Mouse (Mus musculus) spleen, postnatal 4 days (tissue): ENCODE data around the gene Stxbp5l.
"Not testable (repeated sequence)": the region's sequence is repeated elsewhere in the genome, so short reads cannot be mapped to it uniquely, and the experiment has no call there.

Experiments
- DNase-seq, 2 experiments: peaks; one replicate each; pipeline ENCODE4 v3.0.0; 2022; ENCODE audit warnings: low spot score in 2 of 2

The Stxbp5l gene

DNA sequence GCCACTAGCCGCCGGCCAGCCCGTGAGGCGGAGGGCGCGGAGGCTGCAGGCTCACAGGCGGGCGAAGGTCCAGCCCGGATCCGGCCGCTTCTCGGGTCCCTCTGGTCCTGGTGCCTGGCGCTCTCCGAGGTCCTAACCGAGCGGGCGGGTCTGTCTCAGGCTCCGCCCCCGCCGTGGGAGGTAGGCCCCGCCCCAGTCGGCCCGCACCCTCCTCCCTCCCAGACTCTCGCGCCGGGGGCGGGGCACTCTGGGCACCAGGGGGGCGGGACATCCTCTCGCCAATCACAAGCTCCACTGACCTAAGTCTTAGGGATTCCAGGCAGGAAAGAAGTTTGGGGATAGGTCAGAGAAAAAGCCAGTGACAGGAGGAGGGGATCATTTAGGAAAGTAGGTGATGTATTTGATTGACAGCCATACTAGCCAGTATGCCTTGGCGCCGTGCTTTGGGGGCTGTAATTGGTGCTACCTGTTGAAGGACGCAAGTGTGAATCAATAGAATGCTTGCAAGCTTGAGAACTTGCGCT is at the start of gene Stxbp5l:
Stxbp5l (minus strand) TSS at position 142 of the 524 bp plus-strand sequence.
- peak; percentile 54 to 77 for DNase-seq

DNA sequence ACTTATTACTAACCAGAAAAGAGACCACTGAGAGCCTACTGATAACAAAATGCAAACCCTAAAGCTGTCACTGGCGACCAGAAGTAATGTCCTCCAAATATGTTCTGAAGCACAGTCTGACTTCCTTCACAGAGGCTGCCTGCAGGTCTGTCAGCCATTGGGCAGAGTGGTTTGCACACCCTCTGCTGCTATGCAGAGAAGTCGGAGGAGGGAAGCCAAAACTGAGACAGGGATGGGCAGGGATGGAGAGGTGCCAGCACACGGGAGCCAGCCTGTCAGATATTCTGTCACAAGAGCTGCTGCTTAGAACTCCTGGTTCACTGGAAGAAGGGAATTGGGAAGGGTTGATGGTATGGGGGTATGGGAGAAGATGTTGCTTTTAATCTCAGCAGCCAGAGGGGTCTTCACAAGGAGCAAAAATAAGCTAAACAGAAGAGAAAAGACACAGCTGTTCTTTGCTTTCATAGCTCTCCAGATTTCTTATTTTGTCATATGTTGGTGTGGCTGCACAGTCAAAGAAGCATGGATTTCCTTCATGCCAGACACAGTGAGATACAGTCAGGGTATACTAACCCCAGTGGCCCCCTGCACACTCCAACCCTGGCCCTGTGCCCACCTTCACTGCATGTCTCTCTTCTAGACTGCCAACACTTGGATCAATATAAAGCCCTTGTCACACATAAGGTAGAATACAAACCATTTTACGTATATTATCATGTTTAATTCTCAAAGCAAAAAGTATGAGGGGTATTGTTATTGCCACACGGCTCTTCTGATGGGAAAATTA is 48.8 kb upstream of the Stxbp5l start:
- no peak for DNase-seq

DNA sequence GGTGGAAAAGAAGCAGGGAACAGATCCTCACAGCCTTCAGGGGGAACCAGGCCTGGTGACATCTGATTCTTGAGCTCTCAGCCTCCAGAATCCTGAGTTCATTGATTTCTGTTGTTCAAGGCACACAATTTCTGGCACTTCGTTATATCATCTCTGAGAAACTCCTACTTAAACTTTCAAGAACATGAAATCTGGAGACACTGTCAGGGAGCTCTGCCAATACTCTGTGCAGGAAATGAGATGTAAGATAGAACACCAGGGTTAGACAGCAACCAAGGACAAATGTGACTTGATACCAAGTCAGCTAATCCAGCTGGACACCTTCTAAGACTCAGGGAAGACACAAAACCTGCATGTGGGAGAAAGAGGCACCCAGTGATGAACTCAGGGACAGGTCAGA is 40.7 kb upstream of the Stxbp5l start:
- DNase-seq, result no peak

DNA sequence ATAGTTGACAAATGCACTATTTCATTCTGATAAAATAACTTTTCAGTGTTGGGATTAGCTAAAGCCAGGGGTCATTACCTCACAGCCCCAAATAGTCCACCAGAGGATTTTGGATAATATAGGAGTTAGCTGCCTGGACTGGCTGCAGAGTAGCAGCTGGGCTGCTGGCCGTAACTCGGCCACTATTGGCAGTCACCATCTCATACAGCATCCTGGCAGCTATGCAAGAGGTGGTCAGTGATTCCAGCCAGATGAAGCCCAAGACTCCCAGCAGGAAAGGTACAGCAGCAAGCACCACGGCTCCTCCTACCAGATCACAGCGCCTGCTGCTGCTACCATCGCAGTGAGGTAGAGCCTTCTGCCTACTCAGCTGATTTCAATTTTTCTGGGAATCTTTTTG is 38.1 kb upstream of the Stxbp5l start:
- DNase-seq, result no peak

GRCm38 (mm10) chr16:37421851-37422250 is 37.1 kb upstream of the Stxbp5l start:
- no peak for DNase-seq

- no peak for DNase-seq
Observed at GRCm38 (mm10) chr16:37420512-37420911, 35.8 kb upstream of the Stxbp5l start.

GRCm38 (mm10) chr16:37405536-37405935 is 20.8 kb upstream of the Stxbp5l start:
- no peak for DNase-seq

- DNase-seq, result no peak
Observed at GRCm38 (mm10) chr16:37404922-37405321, 20.2 kb upstream of the Stxbp5l start.

DNA sequence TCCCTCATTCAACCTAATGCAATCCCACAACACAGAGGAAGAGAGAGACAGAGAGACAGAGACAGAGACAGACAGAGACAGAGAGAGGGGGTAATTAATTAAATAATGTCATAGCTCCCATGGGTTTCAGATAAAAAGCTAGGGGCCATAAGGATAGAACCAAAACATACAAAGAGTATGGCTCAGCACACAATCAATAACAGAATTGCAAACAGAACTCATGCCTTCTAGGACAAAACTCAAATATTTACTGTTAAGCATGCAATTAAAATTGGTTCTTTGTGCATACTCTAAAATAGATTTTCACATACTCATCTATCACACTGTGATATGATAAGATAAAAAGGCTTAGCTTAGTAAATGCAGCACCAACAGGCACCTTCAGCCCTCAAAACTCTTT is 5.2 kb upstream of the Stxbp5l start:
- DNase-seq, result no peak

DNA sequence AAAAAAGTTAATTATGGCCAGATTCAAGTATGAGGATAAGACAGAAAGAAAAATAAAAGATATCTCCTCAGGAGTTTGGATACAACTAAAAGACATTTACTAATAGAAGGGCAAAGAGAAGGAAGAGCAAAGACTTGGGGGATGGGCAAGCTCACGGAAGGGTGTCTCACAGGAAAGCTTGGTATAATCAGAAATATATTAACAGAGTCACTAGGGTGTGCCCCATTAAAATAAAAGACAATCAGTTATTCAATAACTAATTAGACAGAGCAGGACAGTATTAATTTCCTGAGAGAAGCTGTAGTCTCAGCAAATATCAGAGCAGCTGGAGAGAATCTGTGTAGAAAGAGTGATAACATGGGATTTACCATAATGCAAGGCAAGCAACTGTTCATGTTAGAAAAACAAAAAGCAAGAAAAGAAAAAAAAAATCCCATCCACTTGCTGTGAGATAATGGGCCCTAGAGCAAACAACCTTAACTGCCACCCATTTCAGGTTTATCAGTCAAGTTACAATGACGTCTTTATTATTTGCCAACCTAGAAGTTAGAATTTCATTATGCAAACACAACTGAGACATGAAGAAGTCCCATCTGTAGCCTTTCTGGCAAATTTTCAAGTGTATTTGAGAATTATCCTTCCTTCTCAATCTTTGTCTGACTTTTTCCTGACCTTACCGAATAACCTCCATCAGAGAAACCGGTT is 4.6 kb upstream of the Stxbp5l start:
- DNase-seq, result no peak

DNA sequence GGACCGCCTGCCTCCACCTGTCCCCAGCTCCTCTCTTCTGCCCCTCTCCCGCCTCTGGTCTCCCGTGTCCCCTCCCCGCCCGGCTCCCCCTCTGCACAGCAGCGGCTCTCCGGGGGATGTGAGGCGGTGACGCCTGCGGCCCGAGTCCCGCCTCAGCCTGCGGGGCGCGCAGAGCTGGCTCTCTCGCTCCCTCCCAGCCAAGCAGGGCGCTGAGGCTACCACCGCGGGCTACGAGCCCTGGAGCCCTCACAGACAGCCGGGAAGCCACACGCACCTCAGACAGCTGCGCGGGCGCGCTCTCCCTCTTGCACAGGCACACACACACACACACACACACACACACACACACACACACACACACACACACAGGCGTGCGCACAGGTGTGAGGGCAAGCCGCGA is 393 bp downstream of the Stxbp5l start:
- peak in 1 of 2 experiments; percentile 61 for DNase-seq

DNA sequence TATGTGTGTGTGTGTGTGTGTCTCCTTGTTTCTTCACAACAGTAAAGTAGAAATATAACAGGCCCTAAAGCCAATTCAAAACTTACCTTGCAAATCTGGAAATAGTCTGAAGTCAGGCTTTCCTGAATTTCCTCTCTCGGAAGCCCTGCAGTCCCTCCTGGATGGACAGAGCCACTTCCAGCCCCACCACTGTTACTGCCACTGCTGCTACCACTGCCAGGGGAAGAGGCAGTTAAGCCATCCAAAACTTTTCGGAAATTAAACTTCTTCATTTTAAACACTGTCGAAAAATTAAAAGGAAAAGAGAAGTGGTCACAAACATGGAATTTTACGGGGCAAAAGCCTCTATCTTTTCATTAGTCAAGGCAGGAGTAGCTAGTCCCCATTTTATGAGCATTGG is 1.3 kb downstream of the Stxbp5l start:
- DNase-seq, result no peak

- no peak for DNase-seq
Observed at GRCm38 (mm10) chr16:37372716-37373115, 12.0 kb downstream of the Stxbp5l start.

GRCm38 (mm10) chr16:37367426-37367825 is 17.3 kb downstream of the Stxbp5l start:
- no peak for DNase-seq

DNA sequence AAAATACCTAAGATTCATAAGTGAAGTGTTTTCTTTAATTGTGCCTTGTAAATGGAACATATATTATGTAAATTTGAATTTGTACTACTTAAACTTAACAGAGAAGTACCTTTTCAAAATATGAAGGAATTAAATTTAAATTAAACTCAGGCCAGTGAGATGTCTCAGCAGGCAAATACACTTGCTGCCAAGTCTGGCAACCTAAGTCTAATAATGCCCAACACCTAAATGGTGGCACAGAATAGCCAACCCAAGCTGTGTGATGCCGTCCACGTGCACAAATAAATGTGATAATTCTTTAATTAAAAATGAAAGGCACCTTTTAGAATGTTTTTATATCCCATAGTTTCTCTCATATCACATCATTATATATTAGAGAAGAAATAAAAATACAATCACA is 20.8 kb downstream of the Stxbp5l start:
- no peak for DNase-seq

- DNase-seq, result no peak
Observed at GRCm38 (mm10) chr16:37355621-37356020, 29.1 kb downstream of the Stxbp5l start.

GRCm38 (mm10) chr16:37347092-37347491 is 37.7 kb downstream of the Stxbp5l start:
- no peak for DNase-seq

- no peak for DNase-seq
Observed at GRCm38 (mm10) chr16:37344960-37345359, 39.8 kb downstream of the Stxbp5l start.

DNA sequence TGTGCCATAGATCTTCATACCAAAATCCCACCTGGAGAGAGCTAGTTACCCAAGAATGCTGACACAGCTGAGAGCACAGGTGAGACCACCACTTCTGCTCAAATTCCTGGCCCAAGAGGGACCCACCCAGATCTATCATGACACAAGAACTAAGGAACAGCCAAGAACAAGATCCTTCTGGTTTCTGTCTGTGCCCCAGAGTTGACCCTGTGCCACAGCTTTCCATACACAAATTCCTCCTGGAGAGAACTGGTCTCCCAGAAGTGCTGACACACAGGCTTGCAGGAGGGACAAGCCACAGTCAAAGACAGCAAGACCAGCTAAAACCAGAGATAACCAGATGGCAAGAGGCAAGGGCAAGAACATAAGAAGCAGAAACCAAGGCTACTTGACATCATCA is 43.3 kb downstream of the Stxbp5l start:
- not testable (repeated sequence) for DNase-seq

DNA sequence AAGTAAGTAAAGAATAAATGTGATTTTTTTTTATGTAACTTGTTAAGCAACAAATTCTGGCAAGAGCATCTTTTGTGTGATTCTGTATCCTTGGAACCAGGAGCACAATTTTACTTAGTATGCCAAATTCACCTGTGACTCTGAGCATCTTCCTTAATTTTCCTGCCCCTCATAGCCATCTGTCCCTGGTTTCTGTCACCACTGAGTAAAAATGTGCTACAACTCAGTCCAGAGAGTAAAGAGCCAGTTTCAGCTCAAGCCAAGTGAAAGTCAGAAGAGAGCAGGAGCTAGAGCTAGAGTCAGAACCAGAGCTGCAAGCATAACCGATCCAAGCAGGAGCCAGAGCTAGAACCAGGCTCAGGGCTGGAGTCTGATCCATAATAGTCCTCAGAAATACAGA is 46.6 kb downstream of the Stxbp5l start:
- DNase-seq, result no peak

GRCm38 (mm10) chr16:37337529-37337928 is 47.2 kb downstream of the Stxbp5l start:
- no peak for DNase-seq

DNA sequence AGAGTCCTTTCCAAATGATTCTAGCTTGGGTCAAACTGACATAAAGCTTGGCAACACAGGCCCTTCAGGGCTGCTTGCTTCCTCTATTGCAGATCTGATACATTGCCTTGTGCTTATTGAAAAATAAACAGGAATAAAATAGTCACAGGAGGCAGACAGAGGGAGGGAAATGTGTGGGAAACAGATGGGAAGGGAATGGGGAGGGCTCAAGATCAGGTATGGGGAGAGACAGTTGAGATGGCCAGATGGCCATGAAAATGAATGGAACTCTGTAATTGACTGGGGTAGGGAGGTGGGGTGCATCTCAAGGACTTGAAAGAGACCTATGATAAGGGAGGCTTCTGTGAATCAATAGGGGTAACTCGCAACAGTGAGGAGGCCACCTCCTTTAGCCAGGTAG is 80.3 kb downstream of the Stxbp5l start:
- no peak for DNase-seq

DNA sequence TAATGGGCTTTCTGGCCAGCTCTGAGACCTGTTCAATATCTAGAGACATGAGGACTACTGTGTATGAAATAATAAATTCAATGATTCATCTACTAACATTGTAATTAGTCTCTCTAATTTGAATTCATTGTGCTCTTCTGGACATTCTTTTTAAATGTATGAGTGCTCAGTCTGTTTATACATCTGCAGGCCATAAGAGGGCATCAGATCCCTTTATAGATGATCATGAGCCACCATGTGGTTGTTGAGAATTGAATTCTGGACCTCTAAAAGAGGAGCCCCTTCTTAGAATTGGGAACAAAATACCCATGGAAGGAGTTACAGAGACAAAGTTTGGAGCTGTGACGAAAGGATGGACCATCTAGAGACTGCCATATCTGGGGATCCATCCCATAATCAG is 92.2 kb downstream of the Stxbp5l start:
- no peak for DNase-seq
